Mouse (Mus musculus) kidney, postnatal 14 days (tissue): ENCODE measurements at regions not wholly inside any gene's neighbourhood (a gene's known extent, or its start where the extent isn't known, plus 50 kb on each side); places are given as distances from the start of the nearest gene placed in this dataset.

Experiments used
- DNase-seq: peaks from one replicate; pipeline ENCODE4 v3.0.0; 2022; ENCODE audit warnings: mixed read lengths

- peak; percentile 59 for DNase-seq
These were observed 335.7 kb downstream of the H2al1j start for GRCm38 (mm10) chrX:11663187-11663829.

DNA sequence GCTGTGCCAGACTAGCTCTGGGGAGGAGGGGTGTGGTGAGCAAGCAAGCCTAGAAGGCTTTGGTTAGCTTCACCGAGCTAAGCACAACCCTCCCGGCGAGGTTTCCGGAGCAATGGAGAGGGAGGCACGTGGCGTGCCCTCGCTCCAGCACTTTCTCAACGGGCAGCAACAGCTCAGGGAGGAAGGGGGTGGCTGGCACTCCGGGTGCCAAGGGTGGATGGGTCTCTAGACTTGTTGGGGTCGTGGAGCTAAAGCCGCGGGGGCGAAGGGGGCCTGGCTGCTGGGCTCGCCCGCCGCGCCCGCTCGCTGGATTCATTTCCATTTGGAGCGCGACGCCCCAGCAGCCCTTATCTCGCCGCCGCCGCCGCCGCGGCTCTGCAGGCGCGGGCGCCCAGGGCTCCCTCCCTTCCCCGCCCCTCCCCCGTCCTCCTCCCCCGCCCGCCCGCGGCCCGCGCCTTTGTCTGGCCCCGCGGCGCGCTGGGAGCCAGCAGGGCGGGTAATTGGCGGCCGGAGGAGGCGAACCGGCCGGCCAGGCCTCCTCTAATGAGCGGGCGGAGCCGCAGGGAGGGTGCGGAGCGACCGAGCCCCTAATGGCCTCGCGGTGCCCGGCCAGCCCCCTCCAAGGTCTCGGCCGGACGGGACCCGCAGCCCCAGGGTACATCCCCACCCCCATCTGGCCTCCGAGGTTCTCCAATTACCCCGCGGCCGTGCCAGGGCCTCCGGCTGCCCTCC is 336.9 kb downstream of the H2al1j start:
- peak; percentile 79 for DNase-seq

DNA sequence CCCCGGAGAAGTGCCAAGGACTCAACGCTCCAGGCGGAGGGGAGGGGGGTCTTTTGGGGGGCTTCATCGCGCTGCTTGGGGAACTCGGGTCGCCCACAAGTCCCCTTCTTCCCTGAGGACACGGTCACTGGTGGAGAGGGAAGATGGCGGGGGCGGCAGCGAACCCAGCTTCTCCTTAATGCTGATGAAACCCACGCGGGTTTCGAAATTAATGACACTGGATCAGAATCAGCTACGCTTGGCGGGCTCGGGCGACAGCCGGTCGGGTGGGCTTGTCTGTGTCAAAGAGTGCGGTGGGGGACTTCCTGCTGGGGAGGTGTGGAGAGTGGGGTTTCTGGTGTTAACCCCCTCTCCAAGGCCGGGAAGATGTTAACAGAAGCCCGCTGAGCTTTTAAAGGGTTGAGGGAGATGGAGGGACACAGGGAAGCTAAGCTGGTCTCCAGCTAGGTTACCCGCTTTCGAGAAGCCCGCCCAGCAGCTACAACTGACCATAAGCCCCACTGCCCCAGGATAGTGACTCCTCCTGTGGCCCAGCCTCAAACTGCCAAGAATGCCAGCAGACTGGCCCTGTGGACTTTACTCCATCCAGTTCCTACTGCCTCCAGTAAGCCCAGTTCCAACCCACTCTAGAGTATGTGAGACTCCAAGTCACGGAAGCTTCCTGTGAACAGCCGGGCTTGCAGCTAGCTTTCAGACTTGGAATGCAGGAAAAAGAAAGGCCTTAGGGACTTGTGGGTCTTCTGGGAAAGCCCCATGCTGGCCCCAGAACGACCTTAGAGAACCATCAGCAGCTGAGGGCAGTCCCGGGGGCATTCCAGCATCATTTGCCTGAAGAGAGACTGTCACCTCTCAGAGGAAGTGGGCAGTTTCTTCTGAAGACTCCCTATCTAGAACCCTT is 337.7 kb downstream of the H2al1j start:
- peak; percentile 43 for DNase-seq

DNA sequence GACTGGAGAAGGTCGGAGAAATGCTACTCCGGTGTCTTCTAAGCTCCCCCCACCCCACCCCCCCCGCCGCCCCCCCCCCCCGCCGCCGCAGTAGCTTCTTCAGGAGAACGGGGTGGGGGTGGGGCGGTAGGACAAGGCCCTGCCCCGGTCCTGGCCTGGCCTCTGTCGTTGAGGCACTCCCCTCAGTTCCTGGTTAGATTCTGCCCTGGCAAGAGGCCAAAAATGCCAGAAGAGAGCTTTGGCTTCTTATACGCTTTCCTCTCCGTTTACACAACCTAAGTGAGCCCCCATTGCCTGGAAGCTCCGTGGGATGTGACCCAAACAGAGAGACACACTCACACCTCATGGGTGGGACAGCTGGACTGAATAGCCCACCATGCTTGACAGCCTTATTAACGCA is 338.9 kb downstream of the H2al1j start:
- peak; percentile 17 for DNase-seq

DNA sequence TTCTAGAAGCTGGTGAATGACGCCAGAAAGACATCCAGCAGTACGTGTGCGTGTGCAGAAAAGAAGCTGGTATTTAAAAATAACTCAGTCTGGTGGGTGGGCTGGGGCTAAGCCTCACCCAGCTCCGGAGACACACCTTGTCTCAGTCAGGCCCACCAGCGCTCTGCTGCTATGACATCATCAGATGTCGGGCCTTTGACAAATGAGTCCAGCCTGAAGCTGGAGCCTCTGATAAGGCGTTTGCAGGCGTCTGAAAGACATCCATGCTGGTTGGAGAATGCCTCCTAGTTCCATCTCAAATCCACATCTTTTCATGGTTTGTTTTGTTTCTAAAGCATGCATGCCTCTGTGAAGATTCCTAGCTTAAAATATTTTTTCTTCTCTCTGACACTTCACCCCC is 344.2 kb downstream of the H2al1j start:
- DNase-seq = no peak

- DNase-seq = no peak
These were observed 350.5 kb downstream of the H2al1j start for GRCm38 (mm10) chrX:11678086-11678485.

GRCm38 (mm10) chrX:11681274-11681673 is 353.7 kb downstream of the H2al1j start:
- DNase-seq = no peak

DNA sequence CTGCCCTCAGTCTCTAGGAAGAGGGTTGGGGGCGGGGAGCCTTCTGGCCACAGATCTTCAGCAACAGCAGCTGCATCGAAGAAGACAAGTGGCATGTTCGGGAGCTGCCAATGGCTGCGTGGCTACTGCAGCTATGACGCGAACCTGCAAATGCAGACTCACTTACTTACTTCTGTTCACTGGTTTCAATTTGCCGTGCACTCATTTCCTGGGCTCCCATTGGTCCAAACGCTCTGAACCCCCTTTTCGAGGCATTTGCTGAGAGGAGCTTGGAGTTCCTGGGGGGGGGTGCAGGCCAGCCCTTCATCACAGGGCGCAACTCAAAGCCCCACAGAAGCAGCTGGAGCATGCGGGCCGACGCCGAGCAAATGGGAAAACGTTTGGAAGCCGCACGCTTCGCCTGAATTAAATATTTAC is 362.4 kb downstream of the H2al1j start:
- peak; percentile 2 for DNase-seq

DNA sequence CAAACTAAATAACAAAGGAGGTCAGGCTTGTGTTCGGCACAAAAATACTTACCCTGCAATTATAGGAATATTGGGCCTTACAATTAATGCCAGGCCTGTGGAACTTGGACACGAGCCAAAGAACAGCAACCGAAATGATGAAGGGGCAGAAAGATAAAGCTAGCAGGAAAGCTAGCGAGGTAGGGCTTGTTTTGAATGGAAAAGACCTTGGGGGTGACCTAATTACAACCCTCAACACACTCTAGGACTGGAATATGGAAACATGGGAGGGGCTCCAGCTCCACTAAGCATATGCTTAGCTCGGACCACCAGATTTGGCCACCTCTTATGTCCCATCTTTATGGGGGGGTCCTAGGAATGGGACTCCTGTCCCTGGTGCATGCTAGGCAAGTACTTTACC is 362.8 kb downstream of the H2al1j start:
- no peak for DNase-seq

DNA sequence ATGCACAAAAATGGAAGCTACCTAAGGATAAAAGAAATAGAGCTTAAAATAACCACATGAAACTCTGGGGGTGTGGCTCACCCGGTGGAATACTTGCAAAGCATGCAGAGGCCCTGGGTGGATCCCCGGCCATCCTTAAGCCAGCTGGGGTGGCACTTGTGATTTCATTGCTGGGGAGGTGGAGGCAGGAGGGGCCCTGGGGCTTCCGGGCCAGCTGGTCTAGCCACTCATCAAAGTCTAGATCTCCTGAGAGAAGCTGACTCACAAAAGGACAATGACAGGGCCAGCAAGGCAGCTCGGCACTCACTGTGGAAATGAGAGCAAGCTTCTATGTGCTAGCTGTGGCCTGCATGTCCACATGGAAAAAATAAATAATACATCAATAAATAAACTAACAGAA is 363.4 kb downstream of the H2al1j start:
- no peak for DNase-seq

DNA sequence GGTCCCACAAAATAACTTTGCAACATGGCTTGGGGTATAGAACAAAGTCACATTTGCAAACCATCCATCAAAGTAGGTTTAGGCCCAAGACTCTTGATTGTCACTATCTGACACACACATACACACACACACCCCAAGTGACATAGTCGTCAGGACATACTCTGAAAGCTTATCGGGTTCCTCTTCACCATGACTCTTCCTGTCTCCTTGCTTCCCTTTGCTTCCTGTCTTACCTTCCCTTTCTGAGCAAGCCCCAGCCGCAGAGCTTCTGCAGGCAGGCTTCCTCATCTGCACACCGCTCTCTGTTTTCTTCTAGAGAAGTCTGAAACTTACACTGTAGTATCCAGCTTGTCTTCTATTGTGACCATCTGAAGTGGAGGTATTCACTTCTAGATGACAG is 368.9 kb downstream of the H2al1j start:
- DNase-seq = no peak

GRCm38 (mm10) chrX:11701095-11701494 is 373.5 kb downstream of the H2al1j start:
- no peak for DNase-seq

- DNase-seq = no peak
These were observed 378.4 kb downstream of the H2al1j start for GRCm38 (mm10) chrX:11705851-11706557.

GRCm38 (mm10) chrX:11707330-11707729 is 379.7 kb downstream of the H2al1j start:
- DNase-seq = no peak

GRCm38 (mm10) chrX:11708325-11708724 is 380.7 kb downstream of the H2al1j start:
- DNase-seq = no peak

GRCm38 (mm10) chrX:11709326-11709725 is 381.7 kb downstream of the H2al1j start:
- no peak for DNase-seq

- DNase-seq = no peak
These were observed 385.8 kb downstream of the H2al1j start for GRCm38 (mm10) chrX:11713423-11713822.

DNA sequence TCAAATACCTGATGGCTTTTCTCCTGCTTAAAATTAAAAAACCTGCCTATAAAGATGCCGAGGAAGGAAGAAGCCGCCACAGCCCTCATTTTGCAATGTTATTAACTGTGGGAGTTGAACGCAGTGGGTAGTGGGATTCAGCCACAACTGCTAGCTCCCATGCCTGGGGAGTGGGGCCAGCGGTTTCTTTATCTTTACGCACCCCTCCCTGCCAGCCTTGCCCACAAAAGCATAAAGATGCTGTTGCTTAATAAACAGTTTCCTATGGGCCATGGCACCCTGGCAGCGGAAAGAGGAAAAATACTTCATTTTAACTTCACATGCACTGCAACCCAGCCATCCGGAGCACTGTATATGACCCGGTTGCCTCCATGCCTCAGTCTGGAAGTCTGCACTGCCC is 389.2 kb downstream of the H2al1j start:
- no peak for DNase-seq

GRCm38 (mm10) chrX:11718778-11719177 is 391.2 kb downstream of the H2al1j start:
- no peak for DNase-seq

- peak; percentile 57 for DNase-seq
These were observed 392.9 kb downstream of the H2al1j start for GRCm38 (mm10) chrX:11720517-11720916.

- DNase-seq = no peak
These were observed 395.1 kb downstream of the H2al1j start for GRCm38 (mm10) chrX:11722730-11723129.

- no peak for DNase-seq
These were observed 397.1 kb downstream of the H2al1j start for GRCm38 (mm10) chrX:11724718-11725117.
